Mouse (Mus musculus): ENCODE data around the gene Scap.

DNA sequence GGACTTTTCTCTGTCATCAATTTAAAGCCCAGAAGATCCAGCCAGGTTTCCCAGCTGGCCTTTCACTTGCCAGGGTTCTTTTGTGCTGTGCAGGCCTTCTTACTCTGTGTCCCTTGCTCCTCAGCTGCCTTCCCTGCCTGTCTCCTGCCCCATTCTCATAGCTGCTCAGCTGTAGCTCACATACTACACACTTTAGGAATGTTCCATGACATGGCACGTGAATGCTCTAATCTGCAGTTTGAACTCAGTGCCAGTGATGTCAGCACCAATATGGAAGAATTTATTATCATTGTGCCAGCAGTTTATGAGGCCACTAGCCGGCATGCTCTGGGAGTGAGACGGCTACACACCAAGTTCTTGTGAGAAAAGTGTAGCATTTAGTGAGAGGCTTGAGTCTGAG is 36.8 kb downstream of the Scap start:
- no peak for TF ChIP-seq POLR2A (IDR thresholded peaks at IDR 0.05; ENCODE audit: low read depth, low read length)
- no peak for TF ChIP-seq CTCF (IDR thresholded peaks at IDR 0.05; ENCODE audit: borderline replicate concordance, insufficient read depth, low read length)

Data from embryonic fibroblast, embryonic 13.5 days (primary cell).